Mouse (Mus musculus): Measurements from ENCODE around the gene Lgsn.

Gene Lgsn

DNA sequence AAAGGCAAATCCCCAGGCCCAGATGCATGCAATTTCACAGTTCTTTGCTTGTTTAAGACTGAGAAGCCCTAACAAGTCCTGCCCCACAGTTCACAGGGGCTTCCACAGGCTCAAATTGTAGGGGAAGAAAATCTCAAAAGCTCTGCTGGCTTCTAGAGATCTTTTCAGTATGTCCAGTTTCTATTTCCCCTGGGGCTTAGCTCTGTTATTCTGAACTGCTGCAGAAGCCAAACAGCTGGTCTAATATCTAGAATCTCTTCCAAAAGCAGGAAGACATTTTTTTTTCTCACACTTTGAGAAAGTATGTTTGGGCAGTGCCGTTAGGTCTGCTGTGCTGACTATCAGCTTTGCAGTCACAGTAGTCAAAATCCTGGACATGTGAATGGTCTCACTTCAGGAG lies 38.6 kb downstream of the Lgsn start:
- DNase-seq (ENCODE audit: low read depth, low spot score) = no peak

DNA sequence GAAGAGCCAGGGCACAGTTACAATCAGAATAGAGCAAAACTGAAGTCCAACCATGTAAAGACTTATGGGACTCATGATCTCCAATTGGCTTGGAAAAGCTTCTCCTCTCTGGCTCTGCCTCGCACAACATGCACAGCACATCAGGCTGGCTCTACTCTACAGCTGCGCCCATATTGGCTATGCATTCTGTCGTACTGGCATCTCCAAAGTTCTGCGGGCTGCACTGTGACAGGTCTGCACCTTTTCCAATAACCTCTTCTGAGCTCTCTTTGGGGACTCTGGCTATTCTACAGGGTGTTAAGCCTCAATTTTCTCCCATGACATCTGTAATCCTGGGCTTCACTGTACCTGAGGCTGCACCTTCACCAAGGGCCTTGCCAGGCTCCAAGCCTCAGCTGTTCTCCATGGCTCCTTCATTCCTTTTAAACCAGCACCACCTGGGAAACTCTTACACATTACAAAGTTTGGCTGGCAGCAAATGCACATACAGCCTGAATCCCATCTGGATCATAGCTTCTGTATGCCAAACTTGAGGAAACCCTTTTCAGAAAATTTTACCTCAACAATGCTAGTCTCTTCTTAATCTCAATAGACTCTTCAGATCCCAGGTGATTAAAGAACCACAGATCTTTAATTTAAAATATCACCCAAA lies 44.5 kb downstream of the Lgsn start:
- DNase-seq (ENCODE audit: low read depth, low spot score) = no peak

DNA sequence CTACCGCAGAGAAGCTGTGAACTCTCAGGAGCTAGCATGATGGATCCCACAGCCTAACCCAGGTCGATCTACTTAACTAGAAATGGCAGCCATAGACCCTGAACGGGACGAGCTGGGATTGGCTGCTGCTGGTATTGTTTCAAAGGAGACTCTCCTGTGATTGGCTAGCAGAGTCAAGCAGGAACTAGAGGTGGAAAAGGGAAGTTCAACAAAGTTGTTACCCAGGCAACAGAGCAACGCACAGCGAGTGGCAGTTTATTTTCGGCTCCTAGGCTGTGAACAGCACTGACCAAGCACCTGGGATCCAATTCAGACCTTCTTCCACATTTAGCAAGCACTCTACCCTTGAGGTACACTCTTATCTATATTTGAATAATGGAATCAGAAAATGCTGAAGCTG lies 46.4 kb downstream of the Lgsn start, which contains the start of the genes 4931428L18Rik and Pih1d3:
TSS of gene 4931428L18Rik (minus strand) at position 121 of the 400 bp plus-strand sequence.
TSS of gene Pih1d3 (plus strand) at position 275 of the 400 bp plus-strand sequence.
- DNase-seq (ENCODE audit: low read depth, low spot score) = no peak

DNA sequence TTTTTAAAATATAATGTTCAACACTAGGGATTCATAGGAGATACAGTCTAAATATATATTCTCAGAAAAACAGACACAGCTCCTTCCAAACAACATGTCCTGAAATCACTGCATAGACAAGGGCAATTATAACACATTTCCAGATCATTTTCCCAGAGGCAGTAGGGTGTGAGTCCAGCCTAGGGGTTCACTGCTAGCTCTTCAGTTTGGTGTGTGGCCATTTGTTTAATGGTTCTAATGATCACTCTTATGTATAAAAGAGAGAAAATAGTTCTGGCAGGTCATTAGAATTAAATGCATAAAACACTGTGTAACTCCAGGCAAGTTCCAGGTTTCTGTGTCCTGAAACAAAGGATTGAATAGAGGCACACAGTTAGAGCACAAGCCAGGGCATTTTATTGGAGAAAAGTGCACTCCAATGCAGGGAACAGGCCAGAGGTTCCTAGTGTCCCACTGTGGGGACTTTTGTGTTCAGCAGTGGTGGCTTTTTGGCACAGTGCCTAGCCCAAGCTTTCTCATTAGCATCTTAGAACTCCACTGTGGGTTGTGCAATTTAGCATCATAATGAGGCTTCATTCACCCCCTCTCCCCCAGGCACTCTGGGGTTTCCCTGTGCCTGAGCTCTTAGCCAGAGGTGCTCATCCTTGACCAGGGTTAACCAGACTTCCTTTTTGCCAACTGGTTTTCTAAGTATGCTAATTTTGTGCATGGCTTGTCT lies 57.3 kb downstream of the Lgsn start:
- DNase-seq (ENCODE audit: low read depth, low spot score) = no peak

Measured in c-Kit-negative CD71-positive TER-119-positive erythroid progenitor cells, embryonic 14.5 days (primary cell).